Mouse (Mus musculus): ENCODE results near the gene Ap1g2. TPM values are rescaled to one million over a fixed set of nuclear protein-coding genes. Genes with fewer than 3 reads are reported as not detected.

The Ap1g2 gene
- 1 to 10 TPM; 4.6 to 5.4 TPM for total RNA-seq (2021)
- long read RNA-seq, experiment 1, transcript Ap1g2-201 (22 exons, 2,673 nt) = major isoform, 6 of 7 reads
- long read RNA-seq, experiment 1, partial matches to known transcripts = 0 of 7 reads
- long read RNA-seq, experiment 1, other reads (novel, unspliced or antisense) = 1 of 7 reads
- long read RNA-seq, experiment 2, partial matches to known transcripts = 0 of 2 reads
- long read RNA-seq, experiment 2, other reads (novel, unspliced or antisense) = 0 of 2 reads

DNA sequence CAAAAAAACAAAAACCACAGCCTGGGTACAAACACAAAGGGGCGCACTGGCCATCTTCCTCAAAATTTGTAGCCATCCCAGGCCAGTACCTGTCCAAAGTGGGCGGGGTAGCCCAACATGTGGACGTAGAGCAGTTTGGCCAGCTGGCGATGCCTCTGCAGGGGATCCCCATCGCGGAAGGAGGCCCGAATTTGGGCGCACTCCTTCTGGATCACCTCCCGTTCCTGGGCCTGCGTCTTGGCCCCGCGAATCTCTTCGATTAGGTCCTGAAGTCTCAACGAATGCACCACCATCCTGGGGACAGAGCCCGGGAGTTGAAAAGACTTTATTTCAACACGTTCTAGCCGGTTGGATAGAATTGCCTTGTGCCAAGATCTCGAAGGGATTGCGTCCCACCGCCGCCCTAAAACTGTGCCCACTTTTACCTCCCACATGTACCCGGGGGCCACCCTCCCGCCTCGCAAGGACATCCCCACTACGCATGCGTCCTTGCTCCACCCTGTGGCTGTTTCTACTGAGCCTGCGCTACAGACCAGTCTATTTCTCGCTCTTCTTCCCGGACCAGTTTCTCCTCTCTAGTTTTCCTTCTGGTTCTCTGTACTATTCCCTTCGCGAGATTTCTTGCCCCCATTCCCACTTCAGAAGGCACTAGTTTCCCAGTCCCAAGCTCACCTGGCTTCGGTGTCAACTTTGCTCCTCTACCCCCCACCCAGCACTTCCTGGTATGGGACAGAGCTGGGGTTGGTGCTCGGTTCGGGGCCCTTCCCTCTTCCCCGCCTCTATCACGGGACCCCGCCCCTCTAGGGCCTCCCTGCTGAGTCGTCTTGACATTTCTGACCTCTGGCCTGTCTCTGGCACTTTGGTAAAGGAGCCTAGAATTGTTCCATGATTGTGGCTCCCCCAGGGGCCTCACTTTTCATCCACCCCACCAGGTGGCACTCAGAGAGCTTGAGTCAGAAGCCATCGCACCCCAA is at the start of gene Ap1g2:
Gene Ap1g2 (minus strand): TSS at position 758 of the 974 bp plus-strand sequence.
- intact Hi-C loops (cut with DNase I) = no loop called here

DNA sequence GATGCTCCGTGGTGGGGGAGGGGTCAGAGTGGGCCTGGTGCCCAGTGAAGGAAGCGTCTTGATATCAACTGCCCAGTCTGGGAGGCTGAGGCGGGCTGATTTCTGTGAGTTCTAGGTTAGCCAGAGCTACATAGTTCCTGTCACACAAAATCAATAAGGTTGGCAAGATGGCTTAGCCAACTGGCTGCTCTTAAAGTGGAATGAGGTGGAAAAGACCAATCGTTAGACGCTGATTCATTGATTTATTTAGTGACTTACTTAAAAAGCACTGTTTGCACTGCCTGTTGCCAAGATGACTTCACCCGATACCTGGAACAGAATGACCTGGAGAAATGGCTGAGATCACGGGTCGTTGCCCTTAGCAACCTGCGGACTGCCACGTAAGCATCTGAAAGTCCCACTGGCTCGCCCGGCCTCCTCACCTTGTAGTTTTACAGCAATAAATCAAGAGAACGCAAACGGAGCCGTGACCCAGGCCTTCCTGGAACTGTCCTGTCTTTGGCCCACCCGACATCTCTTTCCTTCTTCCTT is 46.6 kb upstream of the Ap1g2 start:
- intact Hi-C loops (cut with DNase I) = no loop called here
- no peak for DNase-seq

More for the DNA sequence above, at the start of gene Ap1g2:
- peak; percentile 82 for DNase-seq

DNA sequence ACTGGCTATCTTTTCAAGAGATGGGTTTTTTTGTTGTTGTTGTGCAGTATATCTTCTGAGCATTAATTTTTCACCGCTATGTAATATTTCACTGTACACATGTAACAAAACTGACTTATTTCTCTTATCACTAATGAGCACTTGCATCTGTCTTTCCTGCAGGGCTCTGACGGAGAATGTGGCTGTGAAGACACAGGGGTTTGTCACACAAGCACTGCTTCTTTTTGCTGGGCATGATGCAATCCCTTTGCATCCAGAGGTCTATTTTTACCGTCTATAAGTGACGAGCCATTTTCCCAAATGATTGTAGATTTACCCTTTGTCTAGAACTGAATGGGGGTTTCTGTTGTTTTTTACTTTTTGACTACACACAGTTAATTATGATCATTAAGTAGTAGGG is 45.8 kb upstream of the Ap1g2 start:
- intact Hi-C loops (cut with DNase I) = no loop called here
- no peak for DNase-seq

DNA sequence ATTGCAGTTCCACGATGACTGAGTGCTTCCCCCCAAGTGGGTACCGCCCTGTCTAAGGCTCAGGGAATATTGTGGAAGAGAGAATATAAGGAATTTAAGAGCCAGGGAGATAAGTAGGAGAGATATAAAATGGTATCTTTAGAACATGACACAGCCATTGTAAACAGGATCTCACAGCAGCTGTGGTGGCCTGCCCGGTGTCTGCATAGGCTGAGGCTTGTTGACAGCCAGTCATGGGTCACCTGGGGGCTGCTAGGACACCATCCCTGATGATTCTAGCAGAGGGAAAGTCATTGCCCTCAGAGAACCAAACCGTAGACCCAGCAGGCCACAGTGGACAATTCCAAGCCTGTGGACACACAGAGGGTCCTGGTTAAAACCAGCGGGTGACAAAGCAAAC is 44.6 kb upstream of the Ap1g2 start:
- no peak for DNase-seq
- intact Hi-C loops (cut with DNase I) = no loop called here

DNA sequence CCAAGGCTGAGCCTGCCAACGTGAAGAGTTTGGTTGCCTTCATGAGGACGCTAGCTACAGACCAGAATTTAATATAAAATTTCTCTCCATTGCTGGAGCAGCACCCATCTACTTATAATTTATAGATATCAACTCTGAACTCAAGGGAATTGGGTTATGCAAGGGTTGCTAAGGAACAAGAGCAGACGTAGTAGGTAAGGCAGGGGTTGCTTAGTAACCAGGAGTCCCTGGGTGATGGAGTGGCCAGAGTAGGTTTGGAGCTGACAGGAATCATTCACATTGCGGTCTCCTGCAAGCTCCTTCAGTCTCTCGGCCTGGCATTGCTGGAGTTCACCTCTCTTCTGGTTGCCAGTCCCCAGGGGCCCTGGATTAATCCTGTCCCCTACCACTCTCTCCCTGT is 42.6 kb upstream of the Ap1g2 start:
- DNase-seq = no peak
- intact Hi-C loops (cut with DNase I) = loop anchor here (5.0 kb wide), 1 partner anchor 288 kb away; no protein-coding TSS in a partner anchor

DNA sequence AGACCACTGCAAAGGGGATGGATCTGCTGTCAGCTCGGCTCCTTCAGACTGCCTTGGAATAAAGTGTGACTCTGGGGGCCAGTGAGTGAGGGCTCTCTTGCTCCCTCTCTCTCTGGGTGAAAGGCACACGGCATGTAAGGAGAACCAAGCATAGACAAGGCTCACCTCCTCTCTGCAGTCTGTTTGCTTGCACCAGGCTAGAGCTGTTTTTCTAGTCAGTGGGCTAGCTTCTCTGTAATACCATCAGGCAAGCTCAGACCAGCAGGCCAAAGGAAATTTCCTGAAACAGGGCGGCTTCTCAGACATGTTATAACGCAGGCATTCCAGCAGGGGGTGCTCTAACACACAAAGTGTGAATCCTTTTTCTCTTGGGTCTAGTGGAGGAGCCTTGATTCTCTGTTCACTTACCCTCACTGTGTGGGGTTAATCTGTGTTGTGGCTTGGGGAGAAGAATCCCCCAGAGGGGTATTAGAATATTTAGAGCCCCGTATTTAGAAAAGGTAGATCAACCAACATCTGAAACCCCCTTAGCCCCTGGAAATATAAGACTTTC is 42.0 kb upstream of the Ap1g2 start:
- peak; percentile 74 to 83 for DNase-seq
- intact Hi-C loops (cut with DNase I) = loop anchor here (5.0 kb wide), 1 partner anchor 289 kb away; no protein-coding TSS in a partner anchor

DNA sequence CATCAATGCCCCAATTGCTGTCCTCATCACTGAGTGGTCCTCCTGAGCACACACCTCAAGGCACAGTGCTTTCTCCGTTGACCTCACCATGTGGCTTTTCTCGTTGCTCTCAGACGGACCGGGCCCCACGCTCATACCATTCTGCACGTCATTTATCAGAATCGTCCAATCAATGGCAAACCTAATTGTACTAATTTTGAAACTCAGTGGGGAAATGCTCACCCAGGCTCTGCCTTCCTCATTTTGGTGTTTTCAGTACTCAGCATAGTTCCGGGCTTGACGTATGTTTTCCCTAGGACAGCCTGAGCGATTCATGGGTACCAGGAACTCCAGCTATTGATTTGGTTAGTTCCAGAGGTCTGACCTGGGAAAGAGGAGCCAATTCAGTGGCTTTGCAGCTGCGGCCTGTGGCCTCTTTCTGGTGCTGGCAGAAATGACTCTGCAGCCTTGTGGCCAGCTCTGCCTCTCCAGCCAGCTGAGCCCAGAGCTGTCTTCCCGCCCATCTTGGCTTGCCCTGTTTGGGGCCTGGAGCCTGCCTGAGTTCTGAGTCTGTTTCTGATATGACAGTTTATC is 40.5 kb upstream of the Ap1g2 start:
- intact Hi-C loops (cut with DNase I) = loop anchor here (5.0 kb wide), 1 partner anchor 290 kb away; no protein-coding TSS in a partner anchor
- DNase-seq = peak; percentile 54 to 65

DNA sequence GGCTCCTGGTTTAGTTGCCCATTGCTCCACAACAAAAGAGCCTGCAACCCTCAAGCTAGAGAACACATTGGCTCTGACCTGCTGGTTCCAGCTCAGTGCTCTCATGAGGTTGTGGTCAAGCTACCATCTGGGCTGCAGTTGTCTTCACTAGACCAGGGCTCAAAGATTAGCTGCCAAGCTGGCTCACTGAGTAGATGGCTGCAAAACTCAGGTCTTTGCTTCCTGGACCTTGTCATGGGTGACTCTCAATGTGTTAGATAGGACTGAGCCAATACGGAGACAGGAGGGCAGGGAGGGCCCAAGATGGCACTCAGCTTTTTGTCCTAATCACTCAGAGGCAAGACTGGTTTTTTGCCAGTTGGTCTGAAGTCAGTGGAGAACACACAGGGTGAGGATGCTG is 39.9 kb upstream of the Ap1g2 start:
- no peak for DNase-seq
- intact Hi-C loops (cut with DNase I) = loop anchor here (5.0 kb wide), 1 partner anchor 291 kb away; no protein-coding TSS in a partner anchor

DNA sequence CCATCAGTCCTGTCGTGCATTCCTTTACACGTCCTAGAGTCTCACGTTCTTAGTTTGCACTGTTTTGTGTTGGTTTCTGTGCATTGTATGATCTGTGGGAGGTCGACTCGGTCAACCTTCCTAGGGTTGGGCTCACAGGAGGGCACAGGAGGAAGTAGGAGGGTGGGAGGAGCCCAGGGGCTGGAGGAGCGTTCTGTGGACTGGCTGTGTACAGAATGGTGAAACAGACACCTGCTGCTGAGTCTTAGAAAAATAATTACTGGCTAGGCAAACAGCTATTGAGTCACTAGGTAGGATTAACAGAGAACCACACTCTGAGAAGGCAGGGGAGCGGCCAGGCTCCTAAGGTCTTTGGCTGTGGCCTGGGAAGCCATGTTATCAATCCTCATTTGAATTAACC is 32.9 kb upstream of the Ap1g2 start:
- intact Hi-C loops (cut with DNase I) = no loop called here

DNA sequence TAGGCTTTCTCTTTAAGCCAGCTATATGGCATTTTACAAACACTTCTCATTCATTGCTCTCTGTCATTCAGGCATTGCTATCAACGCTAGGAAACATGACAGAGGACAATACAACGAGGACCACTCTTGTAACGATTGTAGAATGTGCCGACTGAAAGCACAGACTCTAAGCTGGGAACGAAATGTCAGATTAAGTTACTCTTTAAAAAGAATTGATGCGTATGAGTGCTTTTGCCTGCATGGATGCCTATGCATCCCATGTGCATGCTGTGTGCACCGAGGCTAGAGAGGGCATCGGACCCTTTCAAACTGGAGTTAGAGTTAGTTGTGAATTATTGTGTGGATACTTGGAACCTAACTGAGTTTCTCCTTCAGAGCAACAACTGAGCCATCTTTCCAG is 29.3 kb upstream of the Ap1g2 start:
- DNase-seq = no peak
- intact Hi-C loops (cut with DNase I) = no loop called here

More for the DNA sequence above, 32.9 kb upstream of the Ap1g2 start:
- no peak for DNase-seq

DNA sequence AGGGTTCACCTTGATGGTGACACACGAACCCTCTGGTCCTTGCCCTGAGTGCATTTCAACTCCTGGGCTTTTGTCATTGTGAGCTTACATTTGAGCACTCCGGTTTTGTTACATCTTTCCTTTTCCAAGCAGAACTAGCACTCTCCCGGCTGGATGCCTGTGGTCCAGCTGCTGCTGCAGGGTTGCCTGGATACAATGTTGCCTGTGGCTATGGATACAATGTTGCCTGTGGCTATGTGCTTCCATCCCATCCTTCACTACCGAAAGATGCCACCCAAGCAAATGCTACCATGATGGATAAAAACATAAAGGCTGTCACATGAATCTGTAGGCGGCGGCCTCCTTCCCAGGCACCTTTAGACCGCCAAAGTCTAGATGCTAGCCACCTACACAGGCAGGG is 20.1 kb upstream of the Ap1g2 start:
- DNase-seq = no peak
- intact Hi-C loops (cut with DNase I) = no loop called here

DNA sequence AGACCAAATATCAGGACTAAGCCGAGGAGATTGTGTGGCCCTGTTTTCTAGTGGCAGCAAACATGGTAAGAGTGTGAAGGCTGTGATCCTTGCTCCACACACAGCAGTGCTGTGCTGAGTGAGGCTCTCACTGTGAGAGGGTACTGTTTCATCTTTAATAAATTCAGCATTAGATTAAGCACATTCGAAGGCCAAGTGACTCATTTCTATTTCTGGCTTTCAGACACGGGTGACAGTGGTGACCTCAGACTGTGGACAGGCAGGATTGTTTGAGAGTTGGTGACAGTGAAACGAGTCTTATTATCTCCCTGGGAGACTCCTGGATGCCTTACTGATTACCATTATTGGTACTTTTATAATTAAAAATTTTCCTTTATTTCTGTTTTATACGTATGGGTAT is 19.3 kb upstream of the Ap1g2 start:
- intact Hi-C loops (cut with DNase I) = no loop called here

DNA sequence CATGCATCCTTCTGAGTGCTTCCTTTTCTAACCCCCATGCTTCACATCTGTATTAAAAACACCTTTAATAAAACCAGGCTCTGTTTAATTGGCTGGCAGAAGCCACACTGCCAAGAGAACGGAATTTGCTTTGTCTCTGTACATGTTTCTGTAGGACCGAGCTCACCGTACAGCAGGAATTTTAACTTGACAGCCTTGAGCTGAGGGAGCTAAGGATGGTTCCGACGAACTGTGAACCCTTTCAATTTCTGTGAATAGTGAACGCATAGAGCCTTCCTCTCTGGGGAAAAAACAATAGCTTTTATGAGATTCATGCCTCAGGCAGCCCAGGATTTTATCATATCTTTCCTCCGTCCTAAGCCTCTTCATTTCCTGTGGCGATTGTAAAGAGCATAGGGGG is 16.0 kb upstream of the Ap1g2 start:
- DNase-seq = no peak
- intact Hi-C loops (cut with DNase I) = loop anchor here (1.0 to 2.0 kb wide), 2 partner anchors 39 to 316 kb away; no protein-coding TSS in a partner anchor

More for the DNA sequence above, 19.3 kb upstream of the Ap1g2 start:
- DNase-seq = no peak

DNA sequence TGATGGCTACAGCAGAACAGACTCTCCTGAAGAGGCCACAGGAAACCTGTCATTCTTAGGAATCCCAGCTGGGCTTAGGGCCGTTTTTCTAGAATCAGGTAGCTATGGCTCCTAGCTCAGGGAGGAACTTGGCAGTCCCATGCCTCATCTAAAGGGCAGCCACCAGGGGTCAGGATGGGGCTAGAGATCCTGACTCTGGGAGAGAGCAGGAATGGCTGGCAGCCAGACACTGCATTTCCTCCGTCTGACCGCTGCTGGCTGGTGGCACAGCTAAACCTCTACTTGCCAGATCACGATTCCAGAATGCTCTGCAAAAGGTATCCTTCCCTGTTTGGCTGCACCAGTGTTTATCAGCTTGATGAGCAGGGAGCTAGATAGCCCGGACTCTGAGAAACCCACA is 15.6 kb upstream of the Ap1g2 start:
- intact Hi-C loops (cut with DNase I) = loop anchor here (1.0 to 2.0 kb wide), 2 partner anchors 39 to 317 kb away; no protein-coding TSS in a partner anchor
- peak; percentile 83 to 86 for DNase-seq

DNA sequence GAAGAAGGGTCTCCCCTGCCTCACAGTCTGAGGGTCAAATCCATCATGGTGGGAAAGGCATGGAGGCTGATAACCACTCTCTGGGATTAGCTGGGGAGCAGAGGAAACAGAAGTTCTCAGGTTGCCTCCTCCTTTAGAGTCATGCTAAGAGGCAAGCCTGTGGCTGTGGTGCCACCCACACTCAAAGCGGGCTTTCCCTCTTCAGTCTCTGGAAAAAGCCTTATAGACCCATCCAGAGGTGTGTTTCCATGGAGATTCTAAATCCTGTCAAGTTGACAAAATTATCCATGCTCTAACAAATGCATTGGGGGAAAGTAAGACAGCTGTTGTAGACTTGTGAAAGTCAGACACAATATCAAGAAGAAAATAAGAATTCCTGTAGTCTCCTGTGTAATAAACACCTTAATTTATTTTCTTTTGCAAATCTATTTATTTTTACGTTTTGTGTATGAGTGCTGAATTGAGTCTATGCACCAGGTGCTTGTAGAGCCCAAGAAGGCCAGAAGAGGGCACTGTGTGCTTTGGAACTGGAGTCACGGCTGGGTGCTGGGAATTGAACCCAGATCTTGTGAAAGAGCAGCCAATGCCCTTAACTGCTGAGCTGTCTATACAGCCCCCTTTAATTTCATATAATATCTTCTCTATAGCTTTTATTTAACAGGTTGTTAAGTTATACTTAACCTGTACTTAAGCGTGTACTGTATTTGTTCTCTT is 13.2 kb upstream of the Ap1g2 start:
- intact Hi-C loops (cut with DNase I) = loop anchor here (10.0 kb wide), 1 partner anchor 415 kb away; no protein-coding TSS in a partner anchor
- DNase-seq = no peak

DNA sequence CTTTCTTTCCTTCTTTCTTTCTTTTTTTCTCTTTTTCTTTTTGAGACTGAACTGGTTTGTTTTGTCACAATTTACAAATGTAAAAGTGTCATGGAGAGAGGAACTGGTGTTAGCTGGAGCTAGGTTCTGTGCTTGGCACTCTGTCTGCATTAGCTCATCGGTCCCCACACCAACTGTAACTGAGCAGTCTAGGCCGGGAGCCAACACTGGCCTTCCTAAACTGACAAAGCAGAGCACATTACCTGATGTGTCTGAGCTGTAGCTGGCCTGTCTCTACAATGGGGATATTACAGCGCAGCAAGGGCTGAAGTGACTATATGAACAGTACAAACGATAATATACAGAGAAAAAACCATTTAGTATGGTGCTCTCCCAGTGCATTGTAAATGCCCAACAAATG is 12.5 kb upstream of the Ap1g2 start:
- intact Hi-C loops (cut with DNase I) = loop anchor here (10.0 kb wide), 1 partner anchor 416 kb away; no protein-coding TSS in a partner anchor
- DNase-seq = no peak

DNA sequence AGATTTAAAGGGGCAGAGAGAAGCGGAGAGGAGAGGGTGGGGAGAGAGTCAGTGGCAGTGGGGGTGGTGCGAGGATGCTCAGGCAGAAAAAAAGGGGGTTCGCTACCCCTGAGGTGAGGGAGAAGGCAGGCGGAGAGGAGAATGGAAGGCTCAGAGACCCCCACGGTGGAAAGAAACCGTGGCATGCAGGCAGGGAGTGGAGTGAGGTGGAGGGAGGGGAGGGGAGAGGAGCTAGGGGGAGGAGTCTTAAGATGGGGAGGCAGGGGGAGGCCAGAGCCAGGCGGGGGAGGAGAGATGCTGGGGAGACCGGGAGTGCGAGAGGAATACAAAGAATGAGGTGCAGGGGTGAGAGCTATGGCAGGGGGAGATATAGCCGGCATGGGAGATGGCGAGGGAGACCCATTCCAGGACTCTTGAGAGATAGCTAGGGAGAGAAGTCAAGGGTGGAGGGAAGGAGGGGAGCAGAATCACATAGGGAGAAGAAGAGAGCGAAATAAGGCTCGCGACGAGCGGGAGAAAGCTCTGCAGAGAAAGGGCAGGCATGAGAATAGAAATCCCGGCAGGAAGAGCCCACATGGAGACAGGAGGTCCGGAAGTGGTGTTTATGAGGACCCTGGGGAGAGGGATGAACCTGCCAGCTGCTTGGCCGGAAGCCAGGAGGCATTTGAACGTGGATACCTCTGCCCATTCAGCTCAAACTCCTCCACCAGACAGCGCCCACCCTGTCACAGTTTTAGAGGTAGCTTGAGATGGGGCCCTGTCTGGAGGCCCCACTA is 10.2 kb upstream of the Ap1g2 start, which contains the start of gene Jph4:
Gene Jph4 (minus strand): TSS at position 511 of the 776 bp plus-strand sequence.
- DNase-seq = no peak
- intact Hi-C loops (cut with DNase I) = loop anchor here (10.0 kb wide), 1 partner anchor 418 kb away; no protein-coding TSS in a partner anchor

DNA sequence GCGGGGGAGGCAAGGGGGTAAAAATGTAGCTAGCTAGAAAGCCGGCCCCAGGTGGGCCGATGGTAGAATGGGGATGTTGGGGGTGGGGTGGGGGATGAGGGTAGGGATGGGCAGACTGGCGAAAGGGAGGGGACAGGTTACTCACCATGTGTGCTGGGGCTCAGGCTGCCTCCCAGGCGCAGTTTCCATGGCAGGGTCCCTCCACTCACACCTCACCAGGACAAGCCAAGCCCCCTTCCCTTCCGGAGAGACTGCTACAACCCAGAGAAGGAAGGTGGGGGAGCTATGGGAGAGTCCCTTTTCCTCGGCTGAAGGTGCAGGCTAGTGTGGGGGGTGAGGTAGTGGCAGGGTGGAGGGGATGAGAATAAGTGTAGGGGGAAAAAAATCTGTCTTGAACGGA is 9.5 kb upstream of the Ap1g2 start:
- intact Hi-C loops (cut with DNase I) = loop anchor here (10.0 kb wide), 1 partner anchor 419 kb away; no protein-coding TSS in a partner anchor
- DNase-seq = no peak

Measured in heart, postnatal 14 days (tissue).